Mouse (Mus musculus): ENCODE measurements at regions not wholly inside any gene's neighbourhood (a gene's known extent, or its start where the extent isn't known, plus 50 kb on each side); places are given as distances from the start of the nearest gene placed in this dataset.

DNA sequence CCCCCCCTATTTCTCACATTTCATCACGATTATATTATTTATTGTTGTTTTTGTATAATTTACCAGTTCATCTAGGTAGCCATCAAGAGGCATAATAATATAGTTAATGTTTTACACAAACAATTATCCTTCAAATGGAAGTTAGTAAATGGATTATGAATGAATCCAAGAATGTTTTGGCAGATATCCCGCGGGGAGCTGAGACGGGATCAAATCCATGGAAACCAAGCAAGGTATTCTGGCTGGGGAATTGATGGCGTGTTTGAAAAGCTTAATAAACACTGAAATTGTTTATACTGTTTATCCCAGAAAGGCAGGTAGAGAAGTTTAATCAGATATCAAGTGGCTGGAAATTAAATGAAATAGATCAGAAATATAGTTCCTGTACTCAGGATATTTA, 98.0 kb downstream of the Tex36 start:
- TF ChIP-seq CTCF (IDR thresholded peaks at IDR 0.05; ENCODE audit: low read depth, low read length), result no peak
- no peak for TF ChIP-seq POLR2A (IDR thresholded peaks at IDR 0.05; ENCODE audit: insufficient read depth, low read length)
- TF ChIP-seq EP300 (IDR thresholded peaks at IDR 0.05; ENCODE audit: insufficient read depth, low read depth, low read length), result no peak
